Mouse (Mus musculus) liver, embryonic 14.5 days (tissue): ENCODE data around the gene Tpm1.

Experiments
- CTCF ChIP-seq: IDR thresholded peaks from 2 replicates; pipeline ENCODE4 v1.5.1; 2016; ENCODE audit warnings: antibody characterized with exemption, low read depth, control low read depth
- EP300 ChIP-seq: IDR thresholded peaks from 2 replicates; pipeline ENCODE4 v1.6.1; 2016; ENCODE audit warnings: antibody characterized with exemption, low read depth

DNA sequence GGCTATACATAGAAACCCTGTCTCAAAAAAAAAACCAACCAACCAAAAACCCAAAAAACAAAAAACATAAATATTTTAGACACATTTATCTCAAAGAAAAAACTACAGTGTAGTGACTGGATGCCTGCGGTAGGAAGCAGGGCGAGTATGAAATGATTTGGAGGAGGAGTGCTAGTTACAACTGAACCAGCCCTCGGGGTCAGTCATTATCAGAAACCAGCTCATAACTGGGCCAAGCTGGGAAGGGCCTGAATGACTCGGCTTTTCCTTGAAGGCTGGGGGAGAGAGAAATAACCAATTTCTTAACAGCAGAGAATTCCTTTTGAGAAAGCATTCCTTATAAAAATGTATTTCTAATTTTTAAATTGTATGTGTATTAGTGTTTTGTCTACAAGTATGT lies 11.5 kb downstream of the Tpm1 start:
- TF ChIP-seq CTCF (no peak), EP300 (no peak)
